Mouse (Mus musculus) telencephalon, adult 2 months (tissue): ENCODE results near the gene Aatk.

Experiments used
- DNase-seq: peaks from one replicate; pipeline ENCODE4 v3.0.0-alpha.2; 2011; ENCODE audit warnings: low read depth, low spot score

Aatk gene

GRCm38 (mm10) chr11:120052274-120052673 is 5.3 kb upstream of the Aatk start:
- no peak for DNase-seq

GRCm38 (mm10) chr11:120051124-120051811 is 4.3 kb upstream of the Aatk start:
- DNase-seq, result no peak

- no peak for DNase-seq
These were observed 2.1 kb upstream of the Aatk start for GRCm38 (mm10) chr11:120049067-120049466.

GRCm38 (mm10) chr11:120048252-120048556 is 1.2 kb upstream of the Aatk start:
- peak; percentile 52 for DNase-seq

- DNase-seq, result no peak
These were observed 724 bp upstream of the Aatk start for GRCm38 (mm10) chr11:120047531-120048251.

GRCm38 (mm10) chr11:120045839-120046552 is 971 bp downstream of the Aatk start:
- DNase-seq, result no peak

GRCm38 (mm10) chr11:120045341-120045740 is 1.6 kb downstream of the Aatk start:
- no peak for DNase-seq

- no peak for DNase-seq
These were observed 4.7 kb downstream of the Aatk start for GRCm38 (mm10) chr11:120042141-120042838.

- no peak for DNase-seq
These were observed 5.5 kb downstream of the Aatk start for GRCm38 (mm10) chr11:120041191-120042123.

- DNase-seq, result peak; percentile 80
These were observed 6.5 kb downstream of the Aatk start for GRCm38 (mm10) chr11:120040440-120040839.

- DNase-seq, result no peak
These were observed 7.4 kb downstream of the Aatk start for GRCm38 (mm10) chr11:120039581-120039980.

- no peak for DNase-seq
These were observed 12.2 kb downstream of the Aatk start for GRCm38 (mm10) chr11:120034762-120035161.

- no peak for DNase-seq
These were observed 12.7 kb downstream of the Aatk start for GRCm38 (mm10) chr11:120034306-120034705.

- no peak for DNase-seq
These were observed 13.5 kb downstream of the Aatk start for GRCm38 (mm10) chr11:120033473-120033872.

- no peak for DNase-seq
These were observed 14.9 kb downstream of the Aatk start for GRCm38 (mm10) chr11:120032052-120032451.

GRCm38 (mm10) chr11:120030145-120030901 is 16.6 kb downstream of the Aatk start:
- DNase-seq, result no peak

- DNase-seq, result no peak
These were observed 17.4 kb downstream of the Aatk start for GRCm38 (mm10) chr11:120029431-120030144.

GRCm38 (mm10) chr11:120028319-120029092 is 18.5 kb downstream of the Aatk start:
- no peak for DNase-seq

GRCm38 (mm10) chr11:120026941-120027340 is 20.0 kb downstream of the Aatk start:
- no peak for DNase-seq
